Mouse (Mus musculus) ovary, adult 10 weeks (tissue): ENCODE results near the gene Katnb1. TPM values are rescaled to one million over a fixed set of nuclear protein-coding genes. Genes with fewer than 3 reads are reported as not detected.

ENCODE experiments used
- polyA plus RNA-seq: library from polyadenylated mRNA; stranded (reverse); fragments of 350-450 nt; fragmentation: Illumina TruSeq; extraction: RNeasy Lipid Tissue Mini Kit (QIAGEN cat#74804); gene quantifications from one replicate; pipeline ENCODE4 v1.2.3, GENCODE M21; 2014

Gene Katnb1
- polyA plus RNA-seq, result not detected

GRCm38 (mm10) chr8:95080381-95081341, at the start of gene Katnb1:
TSS of gene Katnb1 (plus strand) at chr8:95081186.

GRCm38 (mm10) chr8:95054927-95055510, 26.0 kb upstream of the Katnb1 start, which contains the start of gene Drc7:
TSS of gene Drc7 (plus strand) at chr8:95055103.

Other genes starting within 250 kb of the Katnb1 start
- 5.0 TPM for gene Coq9, start 242.9 kb upstream of the Katnb1 start, polyA plus RNA-seq
- gene Ciapin1, start 242.8 kb upstream of the Katnb1 start, polyA plus RNA-seq, result 1.9 TPM
- 2.4 TPM for gene Polr2c, start 223.7 kb upstream of the Katnb1 start, polyA plus RNA-seq
- gene Dok4, start 204.9 kb upstream of the Katnb1 start, polyA plus RNA-seq, result 1.4 TPM
- gene Ccdc102a, start 163.1 kb upstream of the Katnb1 start, polyA plus RNA-seq, result 0.31 TPM
- not detected for gene Adgrg5, start 157.5 kb upstream of the Katnb1 start, polyA plus RNA-seq
- 9.6 TPM for gene Adgrg1, start 106.4 kb upstream of the Katnb1 start, polyA plus RNA-seq
- 0.51 TPM for gene Adgrg3, start 63.5 kb upstream of the Katnb1 start, polyA plus RNA-seq
- 0.46 TPM for gene Drc7, start 26.1 kb upstream of the Katnb1 start, polyA plus RNA-seq
- gene Kifc3, start 121.6 kb downstream of the Katnb1 start, polyA plus RNA-seq, result 1.9 TPM
- 1.2 TPM for gene Cngb1, start 225.4 kb downstream of the Katnb1 start, polyA plus RNA-seq
- not detected for gene Tepp, start 229.4 kb downstream of the Katnb1 start, polyA plus RNA-seq